Mouse (Mus musculus) liver, embryonic 14.5 days (tissue): ENCODE measurements around the gene Fzr1. TPM values are rescaled to one million over a fixed set of nuclear protein-coding genes. Genes with fewer than 3 reads are reported as not detected.

Experiments used
- ATAC-seq: fragments of 200-750 bp; cut with Nextera tagmentation; 2 replicates; pipeline ENCODE4 v1.8.0; 2017; ENCODE audit warnings: moderate number of reproducible peaks, mild to moderate bottlenecking, moderate library complexity; ENCODE audit not compliant: insufficient read depth
- DNase-seq, 3 experiments: peaks; one replicate each; pipeline ENCODE4 v3.0.0-alpha.2; 2012 to 2013; ENCODE audit warnings: low read depth in 3 of 3, low spot score in 3 of 3
- H3K27ac ChIP-seq: fragments of 300-500 bp; sonication (generic); 2 replicates; pipeline ENCODE4 v1.5.1; 2014; ENCODE audit warnings: moderate library complexity, mild to moderate bottlenecking, control low read depth, inconsistent platforms
- H3K27me3 ChIP-seq: fragments of 300-500 bp; sonication (generic); 2 replicates; pipeline ENCODE4 v1.6.1; 2014; ENCODE audit warnings: mild to moderate bottlenecking, low read length, moderate library complexity; ENCODE audit not compliant: control insufficient read depth, insufficient read depth
- H3K36me3 ChIP-seq: fragments of 300-500 bp; sonication (generic); replicated peaks from 2 replicates; pipeline ENCODE4 v1.6.1; 2014; ENCODE audit warnings: low read depth; ENCODE audit not compliant: control insufficient read depth, insufficient read depth
- H3K4me1 ChIP-seq, 2 experiments: fragments of 200-500 bp in 1 of 2; fragments of 300-500 bp in 1 of 2; sonication (generic) in 1 of 2; replicated peaks; 2 replicates each; pipeline ENCODE4 v1.6.1; 2012 to 2014; ENCODE audit warnings: antibody characterized with exemption in 1 of 2, inconsistent platforms in 1 of 2, low read length in 1 of 2; ENCODE audit not compliant: control insufficient read depth in 2 of 2, insufficient read depth in 2 of 2
- H3K4me2 ChIP-seq: fragments of 300-500 bp; sonication (generic); 2 replicates; pipeline ENCODE4 v1.6.1; 2014; ENCODE audit warnings: low read depth, mild to moderate bottlenecking, control low read depth, moderate library complexity
- H3K4me3 ChIP-seq, 2 experiments: fragments of 200-500 bp in 1 of 2; fragments of 300-500 bp in 1 of 2; sonication (generic) in 1 of 2; 2 replicates each; pipeline ENCODE4 v1.5.1; 2012 to 2014; ENCODE audit warnings: low read depth in 2 of 2, low read length in 2 of 2, mild to moderate bottlenecking in 2 of 2, control low read depth in 1 of 2, inconsistent platforms in 1 of 2, moderate library complexity in 1 of 2; ENCODE audit not compliant: insufficient read depth in 1 of 2
- H3K9ac ChIP-seq: fragments of 300-500 bp; sonication (generic); replicated peaks from 2 replicates; pipeline ENCODE4 v1.6.1; 2014; ENCODE audit warnings: mild to moderate bottlenecking, control low read depth, moderate library complexity
- H3K9me3 ChIP-seq: fragments of 300-500 bp; sonication (generic); 2 replicates; pipeline ENCODE4 v1.6.1; 2016; ENCODE audit warnings: low read length, mixed read lengths; ENCODE audit not compliant: control insufficient read depth
- CTCF ChIP-seq: IDR thresholded peaks from 2 replicates; pipeline ENCODE4 v1.5.1; 2016; ENCODE audit warnings: antibody characterized with exemption, low read depth, control low read depth
- EP300 ChIP-seq: IDR thresholded peaks from 2 replicates; pipeline ENCODE4 v1.6.1; 2016; ENCODE audit warnings: antibody characterized with exemption, low read depth
- WGBS: fragments of 180-500 bp; shearing (Covaris S2); extraction: QIAGEN DNeasy Blood & Tissue Kit; methylation state at CpG from one replicate; pipeline ENCODE4 v1.1.7; 2014; ENCODE audit not compliant: insufficient replicate concordance; 5-methylcytosine and 5-hydroxymethylcytosine counted together
- polyA plus RNA-seq, 2 experiments: library from polyadenylated mRNA; depleted of rRNA in 1 of 2; stranded (reverse) in 1 of 2; unstranded in 1 of 2; fragments of >200 nt; fragmentation: Nextera tagmentation in 1 of 2; extraction: Ambion mirVana in 1 of 2; gene quantifications; 2 replicates each; pipeline versions ENCODE4 v1.2.1 to v1.2.3; 2012 to 2014

Gene Fzr1
- polyA plus RNA-seq, 2 experiments: 73.1 to 80.5 TPM

- peaks cover 5% of the 10 kb centered on the region in 2 experiments for H3K4me1 ChIP-seq
- no peak overlapping the region for H3K9ac ChIP-seq
- no peaks in the 10 kb centered on the region for H3K9me3 ChIP-seq
- no peaks in the 10 kb centered on the region for H3K36me3 ChIP-seq
- H3K4me2 ChIP-seq: no peak overlapping the region
- ATAC-seq (no peak), DNase-seq (no peak)
- no peak overlapping the region for H3K27ac ChIP-seq
- 70% methylated on average over 19 of the region's 19 CpGs for WGBS
- no peak for TF ChIP-seq EP300
- no peak for TF ChIP-seq CTCF
- no peaks in the 10 kb centered on the region; the same call in 1 of the 2 replicates for H3K27me3 ChIP-seq
- no peak overlapping the region for H3K4me3 ChIP-seq
Measured at GRCm38 (mm10) chr10:81335393-81336340, 42.6 kb downstream of the Fzr1 start.

- DNase-seq (no peak), ATAC-seq (no peak)
- H3K27me3 ChIP-seq: no peaks in the 10 kb centered on the region; the same call in 1 of the 2 replicates
- H3K36me3 ChIP-seq: no peaks in the 10 kb centered on the region
- no peak overlapping the region for H3K4me3 ChIP-seq
- no peaks in the 10 kb centered on the region for H3K4me1 ChIP-seq
- H3K4me2 ChIP-seq: no peak overlapping the region
- no peaks in the 10 kb centered on the region for H3K9me3 ChIP-seq
- TF ChIP-seq CTCF: no peak
- TF ChIP-seq EP300: no peak
- H3K27ac ChIP-seq: no peak overlapping the region
- no peak overlapping the region for H3K9ac ChIP-seq
- 69% methylated on average over 11 of the region's 11 CpGs for WGBS
Measured at GRCm38 (mm10) chr10:81334324-81334723, 44.0 kb downstream of the Fzr1 start.

GRCm38 (mm10) chr10:81332277-81332676 lies 46.0 kb downstream of the Fzr1 start:
- no peak for DNase-seq
- 55% methylated on average over 29 of the region's 29 CpGs for WGBS
- Histone ChIP-seq H3K4me2 (no peak overlapping the region), H3K4me1 (peaks cover 0 to 5% of the 10 kb centered on the region in 2 experiments; a peak in 2 of 4 replicates), H3K9me3 (no peaks in the 10 kb centered on the region), H3K27ac (no peak overlapping the region), H3K36me3 (no peaks in the 10 kb centered on the region; the same call in none of the 2 replicates), H3K9ac (no peak overlapping the region), H3K4me3 (no peak overlapping the region), H3K27me3 (no peaks in the 10 kb centered on the region; the same call in 1 of the 2 replicates)
- TF ChIP-seq EP300 (no peak), CTCF (no peak)
- ATAC-seq: no peak

GRCm38 (mm10) chr10:81330007-81330406 lies 48.3 kb downstream of the Fzr1 start:
- Histone ChIP-seq H3K27me3 (no peaks in the 10 kb centered on the region; the same call in 1 of the 2 replicates), H3K9me3 (no peaks in the 10 kb centered on the region), H3K9ac (no peak overlapping the region), H3K36me3 (peaks cover 22% of the 10 kb centered on the region), H3K4me1 (peaks cover 0 to 5% of the 10 kb centered on the region in 2 experiments; a peak in 2 of 4 replicates), H3K4me2 (no peak overlapping the region), H3K27ac (no peak overlapping the region), H3K4me3 (no peak overlapping the region)
- TF ChIP-seq CTCF (no peak), EP300 (no peak)
- no peak for DNase-seq
- ATAC-seq: no peak
- WGBS: 61% methylated on average over 4 of the region's 4 CpGs

GRCm38 (mm10) chr10:81329194-81329975 lies 48.9 kb downstream of the Fzr1 start:
- Histone ChIP-seq H3K9me3 (no peaks in the 10 kb centered on the region), H3K9ac (no peak overlapping the region), H3K4me1 (peaks cover 0 to 5% of the 10 kb centered on the region in 2 experiments; a peak in 2 of 4 replicates), H3K36me3 (peaks cover 29% of the 10 kb centered on the region), H3K27ac (no peak overlapping the region), H3K27me3 (no peaks in the 10 kb centered on the region; the same call in 1 of the 2 replicates), H3K4me2 (peak overlapping the region; percentile 18; the same call in 1 of the 2 replicates), H3K4me3 (no peak overlapping the region)
- 59% methylated on average over 10 of the region's 10 CpGs for WGBS
- ATAC-seq: no peak
- TF ChIP-seq CTCF: no peak
- TF ChIP-seq EP300: no peak
- DNase-seq: no peak
